Mouse (Mus musculus): ENCODE data around the gene Mex3d. TPM values are rescaled to one million over a fixed set of nuclear protein-coding genes. Genes with fewer than 3 reads are reported as not detected.
A peak's percentile ranks its signal among the peaks of the same experiment; 100 is the strongest.

Mex3d gene
- polyA plus RNA-seq, 1 experiment from 2014 or later = 7.1 TPM

DNA sequence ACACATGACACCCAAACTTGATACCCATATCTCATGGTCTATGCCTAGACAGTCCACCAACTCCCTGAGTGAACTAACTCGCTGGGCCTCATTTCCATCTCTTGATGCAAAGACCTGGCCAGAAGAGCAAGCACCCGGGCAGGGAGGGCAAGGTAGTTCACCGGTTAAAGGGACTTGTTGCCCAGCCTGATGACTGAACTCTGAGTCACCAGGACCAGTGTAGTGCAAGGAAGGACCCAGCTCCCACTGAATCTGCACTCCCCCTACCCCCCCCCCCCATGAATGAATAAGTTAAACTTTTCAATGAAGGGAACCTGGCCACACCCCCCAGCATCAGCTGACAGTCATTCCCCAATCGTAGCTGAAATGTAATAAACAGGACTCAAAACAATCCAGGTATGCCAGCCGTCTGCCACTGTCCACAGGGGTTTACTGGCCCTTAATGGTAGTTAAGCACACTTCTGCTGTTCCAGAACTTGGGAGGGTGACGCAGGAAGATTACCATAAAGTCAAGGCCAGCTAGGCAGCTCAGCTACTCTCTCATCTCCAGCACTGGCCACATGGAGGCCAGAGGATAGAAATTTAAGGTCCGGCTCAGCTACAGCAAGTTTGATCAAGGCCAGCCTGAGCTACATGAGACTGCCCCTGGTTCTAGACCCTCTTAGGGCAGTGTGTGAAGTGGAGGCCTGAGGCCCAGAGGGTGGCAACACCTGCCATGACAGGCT, 4.7 kb downstream of the Mex3d start:
- no peak for DNase-seq (ENCODE audit: low spot score)
- H3K4me3 ChIP-seq = peak overlapping the region; percentile 96; the same call in 1 of the 2 replicates
- no peak overlapping the region for H3K27ac ChIP-seq (replicated peaks)
- H3K9me3 ChIP-seq = no peaks in the 10 kb centered on the region
- H3K27me3 ChIP-seq (replicated peaks; ENCODE audit: low read depth, poor library complexity, severe bottlenecking) = no peaks in the 10 kb centered on the region
- peaks cover 42% of the 10 kb centered on the region for H3K4me1 ChIP-seq
- H3K36me3 ChIP-seq (replicated peaks) = peaks cover 70% of the 10 kb centered on the region
- WGBS = 88% methylated on average over 7 of the region's 7 CpGs

DNA sequence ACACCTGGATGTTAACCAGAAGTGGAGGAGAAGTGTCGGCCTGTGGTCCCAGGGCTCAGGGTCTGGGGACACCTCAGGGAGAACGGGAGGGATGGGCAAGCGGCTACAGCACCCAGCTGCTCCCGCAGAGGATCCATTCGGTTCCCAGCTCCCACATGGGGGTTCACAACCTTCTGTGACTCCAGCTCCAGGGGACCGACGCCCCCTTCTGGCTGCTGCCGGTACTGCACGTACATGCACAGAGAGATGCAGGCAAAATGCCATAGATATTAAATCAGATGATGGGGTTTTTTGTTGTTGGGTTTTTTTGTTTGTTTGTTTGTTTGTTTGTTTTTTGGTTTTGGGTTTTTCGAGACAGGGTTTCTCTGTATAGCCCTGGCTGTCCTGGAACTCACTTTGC, 9.7 kb downstream of the Mex3d start:
- Histone ChIP-seq H3K4me3 (no peak overlapping the region; the same call in 1 of the 2 replicates), H3K27ac (replicated peaks) (no peak overlapping the region), H3K9me3 (no peaks in the 10 kb centered on the region), H3K36me3 (replicated peaks) (peaks cover 37% of the 10 kb centered on the region), H3K27me3 (replicated peaks; ENCODE audit: low read depth, poor library complexity, severe bottlenecking) (peaks cover 8% of the 10 kb centered on the region), H3K4me1 (peaks cover 9% of the 10 kb centered on the region; the same call in 1 of the 2 replicates)
- WGBS = 53% methylated on average over 10 of the region's 10 CpGs
- DNase-seq (ENCODE audit: low spot score) = no peak

DNA sequence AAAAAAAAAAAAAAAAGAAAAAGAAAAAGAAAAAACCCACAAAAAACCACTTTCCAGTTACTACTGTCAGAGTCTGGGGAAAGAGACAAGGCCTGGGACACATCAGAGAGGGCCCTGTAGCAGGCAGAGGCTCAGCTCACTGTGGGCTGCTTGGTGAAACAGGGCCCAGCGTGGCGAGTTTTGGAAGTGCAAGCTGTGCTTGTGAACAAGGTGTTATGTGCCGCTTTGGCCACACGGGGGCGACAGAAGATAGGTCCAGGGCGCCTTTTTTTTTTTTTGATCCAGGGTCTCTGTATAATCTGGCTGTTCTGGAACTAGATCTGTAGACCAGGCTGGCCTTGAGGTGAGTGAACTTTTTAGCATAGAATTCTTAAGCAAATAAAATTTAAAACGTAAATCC, 11.3 kb downstream of the Mex3d start:
- Histone ChIP-seq H3K9me3 (no peaks in the 10 kb centered on the region), H3K27me3 (replicated peaks; ENCODE audit: low read depth, poor library complexity, severe bottlenecking) (peaks cover 14% of the 10 kb centered on the region), H3K4me3 (no peak overlapping the region), H3K27ac (replicated peaks) (no peak overlapping the region), H3K36me3 (replicated peaks) (peaks cover 22% of the 10 kb centered on the region), H3K4me1 (peaks cover 18% of the 10 kb centered on the region)
- 2% methylated on average over 7 of the region's 7 CpGs for WGBS
- peak; percentile 93 for DNase-seq (ENCODE audit: low spot score)

- no peak overlapping the region for H3K27ac ChIP-seq (replicated peaks)
- WGBS = 19% methylated on average over 6 of the region's 6 CpGs
- H3K9me3 ChIP-seq = no peaks in the 10 kb centered on the region
- peaks cover 17% of the 10 kb centered on the region for H3K27me3 ChIP-seq (replicated peaks; ENCODE audit: low read depth, poor library complexity, severe bottlenecking)
- peaks cover under 1% of the 10 kb centered on the region; the same call in 1 of the 2 replicates for H3K36me3 ChIP-seq (replicated peaks)
- peaks cover 17% of the 10 kb centered on the region for H3K4me1 ChIP-seq
- H3K4me3 ChIP-seq = no peak overlapping the region
- peak; percentile 73 for DNase-seq (ENCODE audit: low spot score)
Measured at GRCm38 (mm10) chr10:80374063-80374462, 13.4 kb downstream of the Mex3d start.

- H3K4me3 ChIP-seq = no peak overlapping the region
Measured at GRCm38 (mm10) chr10:80372706-80373105, 14.8 kb downstream of the Mex3d start.

DNA sequence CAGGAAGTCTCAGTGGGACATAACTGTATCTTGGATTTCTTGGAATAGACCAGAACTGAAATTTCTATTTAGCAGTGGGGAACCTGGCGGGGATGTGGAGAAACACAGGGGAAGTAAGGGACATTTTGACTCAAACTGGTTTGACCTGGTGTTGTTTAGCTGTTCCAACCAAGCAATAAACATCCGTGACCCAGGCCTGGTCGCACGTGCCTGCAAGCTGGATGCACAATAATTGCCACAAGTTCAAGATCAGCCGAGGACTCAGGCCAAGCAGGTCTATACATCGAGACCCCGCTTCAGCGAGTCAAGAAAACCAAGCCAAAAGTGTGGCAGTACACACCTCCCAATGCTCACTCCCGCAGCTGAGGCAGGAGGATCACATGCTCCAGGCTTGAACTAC, 15.5 kb downstream of the Mex3d start:
- peaks cover 30% of the 10 kb centered on the region for H3K27me3 ChIP-seq (replicated peaks; ENCODE audit: low read depth, poor library complexity, severe bottlenecking)
- no peak for DNase-seq (ENCODE audit: low spot score)
- peaks cover 17% of the 10 kb centered on the region for H3K4me1 ChIP-seq
- H3K36me3 ChIP-seq (replicated peaks) = no peaks in the 10 kb centered on the region
- 0 out of 2 replicates have a peak overlapping the region, but pooled peaks have one; percentile 21 for H3K27ac ChIP-seq (replicated peaks)
- H3K9me3 ChIP-seq = peaks cover 6% of the 10 kb centered on the region; the same call in 1 of the 2 replicates
- H3K4me3 ChIP-seq = peak overlapping the region; percentile 49
- WGBS = 54% methylated on average over 9 of the region's 9 CpGs

More at GRCm38 (mm10) chr10:80372706-80373105, 14.8 kb downstream of the Mex3d start:
- peaks cover 6% of the 10 kb centered on the region; the same call in 1 of the 2 replicates for H3K9me3 ChIP-seq
- no peaks in the 10 kb centered on the region for H3K36me3 ChIP-seq (replicated peaks)
- 78% methylated on average over 6 of the region's 6 CpGs for WGBS
- peaks cover 17% of the 10 kb centered on the region for H3K4me1 ChIP-seq
- H3K27me3 ChIP-seq (replicated peaks; ENCODE audit: low read depth, poor library complexity, severe bottlenecking) = peaks cover 23% of the 10 kb centered on the region
- no peak for DNase-seq (ENCODE audit: low spot score)
- H3K27ac ChIP-seq (replicated peaks) = 0 out of 2 replicates have a peak overlapping the region, but pooled peaks have one; percentile 16

DNA sequence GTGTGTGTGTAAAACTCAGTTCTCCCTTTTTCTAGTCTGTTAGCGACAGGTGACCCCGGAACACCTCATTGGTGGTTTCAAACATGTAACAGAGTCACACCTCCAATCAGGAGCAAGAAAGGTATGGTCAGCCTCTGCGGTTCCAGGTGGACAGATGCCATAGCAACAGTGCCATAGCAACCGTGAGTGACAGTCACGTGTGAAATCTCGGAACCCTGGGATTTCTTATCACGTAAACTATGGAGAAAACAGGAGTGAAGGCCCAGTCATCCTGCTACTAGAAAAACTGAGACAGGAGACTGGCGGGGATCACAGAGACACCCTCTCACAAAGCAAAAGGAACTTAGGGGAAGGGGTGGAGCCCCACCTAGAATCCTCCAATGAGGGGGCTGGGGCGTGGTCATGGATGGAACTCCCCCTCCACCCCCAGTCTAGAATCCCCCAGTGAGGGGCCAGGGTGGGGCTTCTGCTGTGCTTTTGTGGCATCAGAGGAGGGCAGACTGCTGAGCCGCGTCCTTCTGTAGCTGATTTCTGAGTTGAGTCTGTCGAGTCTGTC, 16.0 kb downstream of the Mex3d start:
- Histone ChIP-seq H3K9me3 (peaks cover 6% of the 10 kb centered on the region; the same call in 1 of the 2 replicates), H3K27ac (replicated peaks) (peak overlapping the region; percentile 21), H3K36me3 (replicated peaks) (no peaks in the 10 kb centered on the region), H3K27me3 (replicated peaks; ENCODE audit: low read depth, poor library complexity, severe bottlenecking) (peaks cover 35% of the 10 kb centered on the region), H3K4me3 (peak overlapping the region; percentile 49), H3K4me1 (peaks cover 17% of the 10 kb centered on the region)
- WGBS = 5% methylated on average over 12 of the region's 12 CpGs
- DNase-seq (ENCODE audit: low spot score) = peak; percentile 85

DNA sequence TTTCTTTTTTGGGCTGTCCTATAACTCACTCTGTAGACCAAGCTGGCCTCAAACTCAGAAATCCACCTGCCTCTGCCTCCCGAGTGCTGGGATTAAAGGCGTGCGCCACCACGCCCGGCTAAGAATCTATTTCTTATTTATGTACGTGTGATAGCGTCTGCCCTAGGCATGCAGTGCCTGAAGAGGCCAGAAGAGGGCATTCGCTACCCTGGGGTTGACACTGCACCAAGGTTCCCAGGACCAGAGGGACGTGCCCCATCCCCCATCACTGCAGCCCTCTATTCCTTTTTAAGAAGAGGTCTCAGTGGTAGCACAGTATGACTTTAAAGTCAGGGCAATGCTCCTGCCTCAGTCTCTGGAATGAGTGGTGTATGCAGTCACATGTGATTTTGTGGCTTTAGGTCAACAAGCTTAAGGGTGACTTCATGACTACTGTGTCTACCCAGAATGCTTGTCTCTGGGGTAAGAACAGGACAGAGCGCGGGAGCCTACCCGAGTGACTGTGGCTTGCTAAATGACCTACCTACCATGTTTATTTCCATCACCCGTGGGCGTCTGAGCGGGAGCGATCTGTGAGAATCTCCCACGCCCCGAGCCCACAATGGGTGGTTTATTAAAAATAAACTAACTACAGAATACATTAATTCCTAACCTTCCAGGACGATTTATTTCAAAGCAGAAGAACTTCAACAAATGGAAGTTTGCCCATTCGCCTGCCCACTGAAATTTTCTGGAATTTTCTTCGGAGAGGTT, 17.3 kb downstream of the Mex3d start:
- Histone ChIP-seq H3K36me3 (replicated peaks) (no peaks in the 10 kb centered on the region), H3K27me3 (replicated peaks; ENCODE audit: low read depth, poor library complexity, severe bottlenecking) (peaks cover 49% of the 10 kb centered on the region)

DNA sequence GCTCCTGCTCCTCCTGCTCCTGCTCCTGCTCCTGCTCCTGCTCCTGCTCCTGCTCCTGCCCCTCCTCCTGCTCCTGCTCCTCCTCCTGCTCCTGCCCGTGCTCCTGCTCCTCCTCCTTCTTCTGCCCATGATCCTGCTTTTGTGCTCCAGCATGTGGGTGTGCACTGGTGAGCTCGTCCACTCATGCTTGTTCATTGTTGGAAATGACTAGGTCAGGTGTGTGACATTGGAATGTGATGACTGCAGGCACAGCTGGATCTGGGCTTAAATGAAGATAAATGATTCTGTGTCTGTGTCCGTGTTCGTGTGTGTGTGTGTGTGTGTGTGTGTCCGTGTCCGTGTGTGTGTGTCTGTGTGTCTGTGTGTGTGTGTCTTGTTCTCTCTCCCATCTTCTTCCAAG, 19.1 kb downstream of the Mex3d start:
- peaks cover 6% of the 10 kb centered on the region; the same call in 1 of the 2 replicates for H3K9me3 ChIP-seq
- peaks cover 24% of the 10 kb centered on the region for H3K4me1 ChIP-seq
- H3K27me3 ChIP-seq (replicated peaks; ENCODE audit: low read depth, poor library complexity, severe bottlenecking) = peaks cover 64% of the 10 kb centered on the region
- no peaks in the 10 kb centered on the region for H3K36me3 ChIP-seq (replicated peaks)
- WGBS = 91% methylated on average over 6 of the region's 6 CpGs
- no peak overlapping the region for H3K4me3 ChIP-seq
- DNase-seq (ENCODE audit: low spot score) = no peak
- H3K27ac ChIP-seq (replicated peaks) = no peak overlapping the region

More for the DNA sequence above, 17.3 kb downstream of the Mex3d start:
- Histone ChIP-seq H3K4me1 (peaks cover 17% of the 10 kb centered on the region), H3K4me3 (no peak overlapping the region), H3K27ac (replicated peaks) (no peak overlapping the region), H3K9me3 (peaks cover 6% of the 10 kb centered on the region; the same call in 1 of the 2 replicates)
- 82% methylated on average over 21 of the region's 21 CpGs for WGBS
- no peak for DNase-seq (ENCODE audit: low spot score)

GRCm38 (mm10) chr10:80367954-80368353, 19.5 kb downstream of the Mex3d start:
- H3K9me3 ChIP-seq = peaks cover 6% of the 10 kb centered on the region; the same call in 1 of the 2 replicates
- H3K27ac ChIP-seq (replicated peaks) = no peak overlapping the region
- no peak for DNase-seq (ENCODE audit: low spot score)
- peaks cover 24% of the 10 kb centered on the region for H3K4me1 ChIP-seq
- WGBS = 74% methylated on average over 5 of the region's 5 CpGs
- peaks cover 64% of the 10 kb centered on the region for H3K27me3 ChIP-seq (replicated peaks; ENCODE audit: low read depth, poor library complexity, severe bottlenecking)
- no peaks in the 10 kb centered on the region for H3K36me3 ChIP-seq (replicated peaks)
- H3K4me3 ChIP-seq = no peak overlapping the region

DNA sequence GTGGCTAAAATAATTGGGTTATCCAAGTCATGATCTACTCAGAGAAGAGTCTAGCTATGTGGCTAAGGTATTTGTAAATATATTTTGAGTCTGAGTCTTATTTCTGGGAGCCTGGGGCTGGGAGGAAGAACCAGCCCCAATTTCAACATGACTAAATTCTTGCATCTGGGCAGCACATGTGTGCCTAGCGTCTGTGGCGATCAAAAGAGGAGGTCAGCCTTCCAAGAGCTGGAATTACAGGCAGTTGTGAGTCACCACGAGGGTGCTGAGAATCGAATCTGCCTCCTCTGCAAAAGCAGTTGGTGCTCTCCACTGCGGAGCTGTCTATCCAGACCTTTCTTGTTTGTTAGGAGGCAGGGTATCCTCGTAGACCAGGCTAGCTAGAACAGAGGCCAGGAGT, 21.7 kb downstream of the Mex3d start:
- no peak for DNase-seq (ENCODE audit: low spot score)
- H3K36me3 ChIP-seq (replicated peaks) = no peaks in the 10 kb centered on the region
- 64% methylated on average over 6 of the region's 6 CpGs for WGBS
- H3K4me1 ChIP-seq = peaks cover 7% of the 10 kb centered on the region
- peaks cover 6% of the 10 kb centered on the region; the same call in 1 of the 2 replicates for H3K9me3 ChIP-seq
- no peak overlapping the region for H3K27ac ChIP-seq (replicated peaks)
- H3K27me3 ChIP-seq (replicated peaks; ENCODE audit: low read depth, poor library complexity, severe bottlenecking) = peaks cover 77% of the 10 kb centered on the region
- H3K4me3 ChIP-seq = no peak overlapping the region

- H3K9me3 ChIP-seq = peaks cover 5% of the 10 kb centered on the region; the same call in 1 of the 2 replicates
- no peak overlapping the region; the same call in 1 of the 2 replicates for H3K4me3 ChIP-seq
- H3K27ac ChIP-seq (replicated peaks) = no peak overlapping the region
- DNase-seq (ENCODE audit: low spot score) = no peak
- H3K27me3 ChIP-seq (replicated peaks; ENCODE audit: low read depth, poor library complexity, severe bottlenecking) = peaks cover 95% of the 10 kb centered on the region
- peaks cover 7% of the 10 kb centered on the region for H3K4me1 ChIP-seq
- H3K36me3 ChIP-seq (replicated peaks) = no peaks in the 10 kb centered on the region
- WGBS = 48% methylated on average over 6 of the region's 6 CpGs
Measured at GRCm38 (mm10) chr10:80363734-80364133, 23.7 kb downstream of the Mex3d start.

Measured in embryonic facial prominence, embryonic 10.5 days (tissue).